Mouse (Mus musculus): Measurements from ENCODE around the gene Camkk1.

Gene Camkk1

GRCm38 (mm10) chr11:73014831-73015344, 3.9 kb upstream of the Camkk1 start:
- DNase-seq (ENCODE audit: low read depth, low spot score): no peak

GRCm38 (mm10) chr11:73015391-73016102, 3.3 kb upstream of the Camkk1 start:
- DNase-seq (ENCODE audit: low read depth, low spot score): no peak

GRCm38 (mm10) chr11:73016103-73016420, 2.7 kb upstream of the Camkk1 start:
- no peak for DNase-seq (ENCODE audit: low read depth, low spot score)

GRCm38 (mm10) chr11:73019147-73019795, 463 bp downstream of the Camkk1 start:
- DNase-seq (ENCODE audit: low read depth, low spot score): peak; percentile 91

GRCm38 (mm10) chr11:73020953-73021800, 2.4 kb downstream of the Camkk1 start:
- no peak for DNase-seq (ENCODE audit: low read depth, low spot score)

- no peak for DNase-seq (ENCODE audit: low read depth, low spot score)
These were observed 4.3 kb downstream of the Camkk1 start for GRCm38 (mm10) chr11:73023099-73023498.

- no peak for DNase-seq (ENCODE audit: low read depth, low spot score)
These were observed 5.0 kb downstream of the Camkk1 start for GRCm38 (mm10) chr11:73023827-73024226.

GRCm38 (mm10) chr11:73024236-73024904, 5.6 kb downstream of the Camkk1 start:
- peak; percentile 28 for DNase-seq (ENCODE audit: low read depth, low spot score)

GRCm38 (mm10) chr11:73026961-73027360, 8.2 kb downstream of the Camkk1 start:
- DNase-seq (ENCODE audit: low read depth, low spot score): no peak

GRCm38 (mm10) chr11:73030821-73031498, 12.2 kb downstream of the Camkk1 start:
- DNase-seq (ENCODE audit: low read depth, low spot score): peak; percentile 84

GRCm38 (mm10) chr11:73031536-73031935, 12.7 kb downstream of the Camkk1 start:
- no peak for DNase-seq (ENCODE audit: low read depth, low spot score)

GRCm38 (mm10) chr11:73036077-73036476, 17.3 kb downstream of the Camkk1 start:
- DNase-seq (ENCODE audit: low read depth, low spot score): no peak

- DNase-seq (ENCODE audit: low read depth, low spot score): no peak
These were observed 18.1 kb downstream of the Camkk1 start for GRCm38 (mm10) chr11:73036889-73037288.

GRCm38 (mm10) chr11:73037691-73038090, 18.9 kb downstream of the Camkk1 start:
- DNase-seq (ENCODE audit: low read depth, low spot score): no peak

- peak; percentile 56 for DNase-seq (ENCODE audit: low read depth, low spot score)
These were observed 20.4 kb downstream of the Camkk1 start for GRCm38 (mm10) chr11:73039102-73039799.

GRCm38 (mm10) chr11:73044229-73044755, 25.5 kb downstream of the Camkk1 start:
- DNase-seq (ENCODE audit: low read depth, low spot score): no peak

- peak; percentile 30 for DNase-seq (ENCODE audit: low read depth, low spot score)
These were observed 26.0 kb downstream of the Camkk1 start for GRCm38 (mm10) chr11:73044789-73045188.

- peak; percentile 97 for DNase-seq (ENCODE audit: low read depth, low spot score)
These were observed 28.8 kb downstream of the Camkk1 start, which contains the start of gene Ncbp3 for GRCm38 (mm10) chr11:73047542-73047996. TSS of gene Ncbp3 (plus strand) at chr11:73047783.

GRCm38 (mm10) chr11:73048030-73048876, 29.4 kb downstream of the Camkk1 start:
- peak; percentile 76 for DNase-seq (ENCODE audit: low read depth, low spot score)

Measured in CD4-positive helper T cell, adult 2 months (primary cell).